Mouse (Mus musculus) midbrain, postnatal 0 days (tissue): ENCODE results near the gene Ermp1. TPM values are rescaled to one million over a fixed set of nuclear protein-coding genes. Genes with fewer than 3 reads are reported as not detected.

Experiments
- ATAC-seq: fragments of 200-750 bp; cut with Nextera tagmentation; 2 replicates; pipeline ENCODE4 v1.8.0; 2017; ENCODE audit warnings: moderate number of reproducible peaks, mild to moderate bottlenecking, moderate TSS enrichment, moderate library complexity; ENCODE audit not compliant: low FRiP score
- DNase-seq: peaks from one replicate; pipeline ENCODE4 v3.0.0-alpha.2; 2015; ENCODE audit warnings: low spot score
- H3K27ac ChIP-seq: fragments of 300-500 bp; sonication (generic); 2 replicates; pipeline ENCODE4 v1.5.1; 2014; ENCODE audit warnings: low read depth, mild to moderate bottlenecking, low read length, mixed read lengths
- H3K27me3 ChIP-seq: fragments of 300-500 bp; sonication (generic); 2 replicates; pipeline ENCODE4 v1.6.1; 2014; ENCODE audit warnings: low read length, control low read depth, mixed read lengths; ENCODE audit not compliant: insufficient read depth
- H3K36me3 ChIP-seq: fragments of 300-500 bp; sonication (generic); 2 replicates; pipeline ENCODE4 v1.6.1; 2014; ENCODE audit warnings: low read length, control low read depth, mixed read lengths; ENCODE audit not compliant: insufficient read depth
- H3K4me1 ChIP-seq: fragments of 300-500 bp; sonication (generic); 2 replicates; pipeline ENCODE4 v1.6.1; 2014; ENCODE audit warnings: mild to moderate bottlenecking, control low read depth, antibody characterized with exemption, low read length, mixed read lengths; ENCODE audit not compliant: insufficient read depth
- H3K4me2 ChIP-seq: fragments of 300-500 bp; sonication (generic); 2 replicates; pipeline ENCODE4 v1.6.1; 2014; ENCODE audit warnings: low read depth, mild to moderate bottlenecking, low read length, mixed read lengths; ENCODE audit not compliant: poor library complexity, severe bottlenecking
- H3K4me3 ChIP-seq: fragments of 300-500 bp; sonication (generic); 2 replicates; pipeline ENCODE4 v1.5.1; 2014; ENCODE audit warnings: low read depth, mild to moderate bottlenecking, low read length, moderate library complexity
- H3K9ac ChIP-seq: fragments of 300-500 bp; sonication (generic); replicated peaks from 2 replicates; pipeline ENCODE4 v1.6.1; 2014; ENCODE audit warnings: mild to moderate bottlenecking, low read length, moderate library complexity, mixed read lengths; ENCODE audit not compliant: poor library complexity, severe bottlenecking
- H3K9me3 ChIP-seq: fragments of 300-500 bp; sonication (generic); 2 replicates; pipeline ENCODE4 v1.6.1; 2016; ENCODE audit warnings: low read length, control low read depth
- CTCF ChIP-seq: IDR thresholded peaks from 2 replicates; pipeline ENCODE4 v1.5.1; 2016; ENCODE audit warnings: antibody characterized with exemption, mild to moderate bottlenecking
- WGBS: fragments of 180-500 bp; shearing (Covaris S2); extraction: QIAGEN DNeasy Blood & Tissue Kit; methylation state at CpG from one replicate; pipeline ENCODE4 v1.1.7; 2014; 5-methylcytosine and 5-hydroxymethylcytosine counted together
- polyA plus RNA-seq: library from polyadenylated mRNA; unstranded; fragments of >200 nt; fragmentation: Nextera tagmentation; extraction: Ambion mirVana; gene quantifications from 2 replicates; pipeline ENCODE4 v1.2.1, GENCODE M21; 2015
- total RNA-seq: library from RNA; depleted of rRNA; stranded (reverse); fragments of >200 nt; gene quantifications from 2 replicates; pipeline ENCODE4 v1.2.3, GENCODE M21; 2014; rRNA removed

Ermp1 gene
- total and polyA plus RNA-seq, 2 experiments from 2014 or later: 9.6 to 15.8 TPM

- no peak overlapping the region for H3K4me3 ChIP-seq
- WGBS: 89% methylated on average over 6 of the region's 6 CpGs
- no peak overlapping the region for H3K4me2 ChIP-seq
These were observed 64.5 kb downstream of the Ermp1 start for GRCm38 (mm10) chr19:29583734-29584133.

GRCm38 (mm10) chr19:29582439-29582838, 65.8 kb downstream of the Ermp1 start:
- Histone ChIP-seq H3K9me3 (no peaks in the 10 kb centered on the region), H3K4me1 (no peaks in the 10 kb centered on the region), H3K4me2 (no peak overlapping the region), H3K27me3 (no peaks in the 10 kb centered on the region), H3K27ac (no peak overlapping the region), H3K36me3 (peaks cover 27% of the 10 kb centered on the region; the same call in 1 of the 2 replicates), H3K4me3 (no peak overlapping the region), H3K9ac (no peak overlapping the region)
- TF ChIP-seq CTCF: no peak
- ATAC-seq (no peak), DNase-seq (no peak)
- WGBS: 97% methylated on average over 2 of the region's 2 CpGs

More at GRCm38 (mm10) chr19:29583734-29584133, 64.5 kb downstream of the Ermp1 start:
- Histone ChIP-seq H3K27me3 (no peaks in the 10 kb centered on the region), H3K9me3 (no peaks in the 10 kb centered on the region), H3K9ac (no peak overlapping the region), H3K4me1 (no peaks in the 10 kb centered on the region), H3K27ac (no peak overlapping the region), H3K36me3 (peaks cover 31% of the 10 kb centered on the region)
- ATAC-seq (no peak), DNase-seq (no peak)
- TF ChIP-seq CTCF: no peak

GRCm38 (mm10) chr19:29566512-29566911, 81.7 kb downstream of the Ermp1 start:
- no peak overlapping the region for H3K4me3 ChIP-seq
- H3K9me3 ChIP-seq: no peaks in the 10 kb centered on the region
- no peak for DNase-seq
- no peak overlapping the region for H3K9ac ChIP-seq
- H3K27me3 ChIP-seq: no peaks in the 10 kb centered on the region
- no peaks in the 10 kb centered on the region for H3K4me1 ChIP-seq
- ATAC-seq: no peak
- H3K36me3 ChIP-seq: peaks cover 8% of the 10 kb centered on the region
- no peak overlapping the region for H3K4me2 ChIP-seq
- no peak overlapping the region for H3K27ac ChIP-seq
- WGBS: 92% methylated on average over 1 of the region's 1 CpGs
- TF ChIP-seq CTCF: no peak

- TF ChIP-seq CTCF: peak; percentile 88
- ATAC-seq (0 out of 2 replicates have a peak, but pooled peaks have one; percentile 23), DNase-seq (peak; percentile 74)
- Histone ChIP-seq H3K27me3 (no peaks in the 10 kb centered on the region), H3K4me3 (no peak overlapping the region), H3K4me2 (no peak overlapping the region), H3K9me3 (no peaks in the 10 kb centered on the region), H3K9ac (no peak overlapping the region), H3K27ac (no peak overlapping the region), H3K36me3 (no peaks in the 10 kb centered on the region), H3K4me1 (no peaks in the 10 kb centered on the region)
- WGBS: 67% methylated on average over 7 of the region's 7 CpGs
These were observed 84.9 kb downstream of the Ermp1 start for GRCm38 (mm10) chr19:29563258-29563779.

GRCm38 (mm10) chr19:29562603-29563002, 85.6 kb downstream of the Ermp1 start:
- Histone ChIP-seq H3K27ac (no peak overlapping the region), H3K27me3 (no peaks in the 10 kb centered on the region), H3K4me3 (no peak overlapping the region), H3K9me3 (no peaks in the 10 kb centered on the region), H3K4me2 (no peak overlapping the region), H3K4me1 (no peaks in the 10 kb centered on the region), H3K9ac (no peak overlapping the region), H3K36me3 (no peaks in the 10 kb centered on the region)
- TF ChIP-seq CTCF: no peak
- DNase-seq (no peak), ATAC-seq (no peak)
- WGBS: 83% methylated on average over 3 of the region's 3 CpGs

- TF ChIP-seq CTCF: no peak
- WGBS: 92% methylated on average over 4 of the region's 4 CpGs
- ATAC-seq (no peak), DNase-seq (no peak)
- H3K4me1 ChIP-seq: no peaks in the 10 kb centered on the region
- no peak overlapping the region for H3K27ac ChIP-seq
- no peaks in the 10 kb centered on the region for H3K27me3 ChIP-seq
- no peak overlapping the region for H3K9ac ChIP-seq
- H3K9me3 ChIP-seq: no peaks in the 10 kb centered on the region
- H3K36me3 ChIP-seq: no peaks in the 10 kb centered on the region
- H3K4me2 ChIP-seq: no peak overlapping the region
- H3K4me3 ChIP-seq: no peak overlapping the region
These were observed 86.0 kb downstream of the Ermp1 start for GRCm38 (mm10) chr19:29562166-29562565.

Other genes with a start within 250 kb of the Ermp1 start
- 0.24 and 0.71 TPM in 2 replicates for gene Pdcd1lg2, start 237.5 kb downstream of the Ermp1 start, total RNA-seq
- gene Pdcd1lg2, start 237.5 kb downstream of the Ermp1 start, polyA plus RNA-seq: 0.15 TPM in 1 of 2 replicates, not detected in the other
- gene Ric1, start 126.1 kb downstream of the Ermp1 start, total RNA-seq: 37.4 and 45.9 TPM in 2 replicates
- 10.7 and 13.8 TPM in 2 replicates for gene Ric1, start 126.1 kb downstream of the Ermp1 start, polyA plus RNA-seq
- not detected in 2 replicates for gene Mlana, start 49.4 kb upstream of the Ermp1 start, total RNA-seq
- gene Mlana, start 49.4 kb upstream of the Ermp1 start, polyA plus RNA-seq: not detected in 2 replicates
- gene 9930021J03Rik, start 157.6 kb upstream of the Ermp1 start, total RNA-seq: 27.0 and 27.5 TPM in 2 replicates
- gene 9930021J03Rik, start 157.6 kb upstream of the Ermp1 start, polyA plus RNA-seq: 5.1 and 6.3 TPM in 2 replicates
- 47.2 and 62.2 TPM in 2 replicates for gene Ranbp6, start 164.6 kb upstream of the Ermp1 start, total RNA-seq
- 38.8 and 39.4 TPM in 2 replicates for gene Ranbp6, start 164.6 kb upstream of the Ermp1 start, polyA plus RNA-seq